8 mouse cellular contexts compared by ENCODE assay signal in the genomic region with DNA sequence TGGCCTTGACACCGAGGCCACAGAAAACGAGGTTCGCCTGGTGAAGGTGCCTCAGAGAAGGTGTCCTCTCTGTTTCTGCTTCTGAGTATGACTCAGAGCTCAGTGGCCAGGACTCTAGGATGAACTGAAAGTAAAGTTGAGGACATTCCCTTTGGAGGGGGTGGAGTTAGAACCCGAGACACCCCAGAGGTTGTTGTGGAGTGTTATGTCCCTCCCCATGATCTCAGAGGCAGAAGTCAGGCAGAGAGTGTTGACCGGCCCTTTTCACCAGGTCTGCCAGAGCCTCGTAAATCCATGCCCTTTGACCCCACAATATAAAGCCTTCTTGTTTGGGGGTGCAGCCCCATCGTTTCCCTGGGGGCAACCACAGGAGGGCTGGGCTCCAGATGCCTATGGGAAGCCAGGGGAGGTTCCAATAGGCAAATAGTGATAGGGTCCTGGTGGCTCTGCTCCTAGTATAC. TPM values are rescaled to one million over a fixed set of nuclear protein-coding genes. Genes with fewer than 3 reads are reported as not detected.
DNase-seq lines count a peak whose midpoint lies in the region; ATAC-seq lines count a peak whose summit lies in the region.

No protein-coding gene starts in this region.

- no peaks in the 10 kb centered on the region for H3K36me3 ChIP-seq in kidney, embryonic 15.5 days
- H3K36me3 ChIP-seq in embryonic facial prominence, embryonic 13.5 days, result no peaks in the 10 kb centered on the region
- no peaks in the 10 kb centered on the region for H3K36me3 ChIP-seq in neural tube, embryonic 12.5 days

- no peaks in the 10 kb centered on the region for H3K9me3 ChIP-seq in kidney, embryonic 15.5 days (replicated peaks)
- H3K9me3 ChIP-seq in embryonic facial prominence, embryonic 13.5 days, result no peaks in the 10 kb centered on the region
- H3K9me3 ChIP-seq in neural tube, embryonic 12.5 days, result no peaks in the 10 kb centered on the region

- H3K27me3 ChIP-seq in kidney, embryonic 15.5 days, result peaks cover 12% of the 10 kb centered on the region
- no peaks in the 10 kb centered on the region for H3K27me3 ChIP-seq in embryonic facial prominence, embryonic 13.5 days
- H3K27me3 ChIP-seq in neural tube, embryonic 12.5 days (replicated peaks), result no peaks in the 10 kb centered on the region; the same call in 1 of the 2 replicates

- H3K4me2 ChIP-seq in kidney, embryonic 15.5 days, result no peak overlapping the region
- peak overlapping the region; percentile 19 for H3K4me2 ChIP-seq in embryonic facial prominence, embryonic 13.5 days
- peak overlapping the region; percentile 75 for H3K4me2 ChIP-seq in neural tube, embryonic 12.5 days (replicated peaks)

- no peak for DNase-seq in kidney, postnatal 36 days
- DNase-seq in large intestine, adult 2 months (ENCODE audit: low read depth, low spot score), result peak; percentile 82
- no peak for DNase-seq in layer of hippocampus, postnatal 36 days
- DNase-seq in testis, postnatal 14 days (ENCODE audit: low spot score), result no peak
- no peak for DNase-seq in kidney, postnatal 4 days

- H3K27ac ChIP-seq in kidney, embryonic 15.5 days, result peak overlapping the region; percentile 66
- H3K27ac ChIP-seq in embryonic facial prominence, embryonic 13.5 days, result peak overlapping the region; percentile 74
- H3K27ac ChIP-seq in neural tube, embryonic 12.5 days, result 0 out of 2 replicates have a peak overlapping the region, but pooled peaks have one; percentile 1

- H3K9ac ChIP-seq in kidney, embryonic 15.5 days, result no peak overlapping the region
- peak overlapping the region; percentile 38; the same call in 1 of the 2 replicates for H3K9ac ChIP-seq in embryonic facial prominence, embryonic 13.5 days
- no peak overlapping the region for H3K9ac ChIP-seq in neural tube, embryonic 12.5 days

- WGBS in kidney, embryonic 15.5 days, result 30% methylated on average over 7 of the region's 7 CpGs
- WGBS in embryonic facial prominence, embryonic 13.5 days, result 27% methylated on average over 7 of the region's 7 CpGs
- WGBS in large intestine, adult 2 months, result 9% methylated on average over 7 of the region's 7 CpGs
- WGBS in neural tube, embryonic 12.5 days, result 27% methylated on average over 7 of the region's 7 CpGs

- ATAC-seq in kidney, embryonic 15.5 days (replicated peaks; ENCODE audit: low FRiP score), result no peak
- ATAC-seq in embryonic facial prominence, embryonic 13.5 days (ENCODE audit: insufficient number of reproducible peaks, insufficient read depth, low FRiP score, low TSS enrichment, low read depth), result no peak
- no peak for ATAC-seq in neural tube, embryonic 12.5 days (ENCODE audit: low FRiP score, low read depth)

- peaks cover 99% of the 10 kb centered on the region for H3K4me1 ChIP-seq in kidney, embryonic 15.5 days
- H3K4me1 ChIP-seq in embryonic facial prominence, embryonic 13.5 days, result peaks cover 100% of the 10 kb centered on the region
- H3K4me1 ChIP-seq in neural tube, embryonic 12.5 days, result peaks cover 95% of the 10 kb centered on the region

- no peak overlapping the region for H3K4me3 ChIP-seq in kidney, embryonic 15.5 days (replicated peaks)
- H3K4me3 ChIP-seq in embryonic facial prominence, embryonic 13.5 days, result no peak overlapping the region
- no peak overlapping the region for H3K4me3 ChIP-seq in neural tube, embryonic 12.5 days

RNA-seq across cellular contexts. Expression of a gene that starts 5.9 kb away (rescaled TPM):
- 2.0 and 2.5 TPM in 2 replicates for polyA plus RNA-seq in kidney, embryonic 15.5 days (2015; fragmentation: Nextera tagmentation; extraction: Ambion mirVana)
- polyA plus RNA-seq in embryonic facial prominence, embryonic 13.5 days (2015; fragmentation: Nextera tagmentation; extraction: Ambion mirVana), result 4.7 TPM in 2 replicates
- polyA plus RNA-seq in large intestine, adult 2 months (2012; rRNA removed), result 13.6 and 22.5 TPM in 2 replicates
- polyA plus RNA-seq in neural tube, embryonic 12.5 days (2016; fragmentation: Nextera tagmentation; extraction: Ambion mirVana), result 35.9 and 37.1 TPM in 2 replicates
- total RNA-seq in layer of hippocampus, postnatal 36 days (2021), result 10 to 100 TPM; 34.5 to 36.2 TPM

Comparison
In these comparisons a context has a peak if more than half of its experiments do, and no peak if none do; other contexts are left out.
1. H3K27ac ChIP-seq: peak in every context shown above with its lines; median percentile 74 in embryonic facial prominence, embryonic 13.5 days; 66 in kidney, embryonic 15.5 days; 1 in neural tube, embryonic 12.5 days.